Mouse (Mus musculus) 416B (cell line): ENCODE results near the gene Ccng2.
A peak's percentile ranks its signal among the peaks of the same experiment; 100 is the strongest.

Experiments
- DNase-seq: peaks from one replicate; pipeline ENCODE4 v3.0.0; 2011; ENCODE audit warnings: low read depth

Gene Ccng2

DNA sequence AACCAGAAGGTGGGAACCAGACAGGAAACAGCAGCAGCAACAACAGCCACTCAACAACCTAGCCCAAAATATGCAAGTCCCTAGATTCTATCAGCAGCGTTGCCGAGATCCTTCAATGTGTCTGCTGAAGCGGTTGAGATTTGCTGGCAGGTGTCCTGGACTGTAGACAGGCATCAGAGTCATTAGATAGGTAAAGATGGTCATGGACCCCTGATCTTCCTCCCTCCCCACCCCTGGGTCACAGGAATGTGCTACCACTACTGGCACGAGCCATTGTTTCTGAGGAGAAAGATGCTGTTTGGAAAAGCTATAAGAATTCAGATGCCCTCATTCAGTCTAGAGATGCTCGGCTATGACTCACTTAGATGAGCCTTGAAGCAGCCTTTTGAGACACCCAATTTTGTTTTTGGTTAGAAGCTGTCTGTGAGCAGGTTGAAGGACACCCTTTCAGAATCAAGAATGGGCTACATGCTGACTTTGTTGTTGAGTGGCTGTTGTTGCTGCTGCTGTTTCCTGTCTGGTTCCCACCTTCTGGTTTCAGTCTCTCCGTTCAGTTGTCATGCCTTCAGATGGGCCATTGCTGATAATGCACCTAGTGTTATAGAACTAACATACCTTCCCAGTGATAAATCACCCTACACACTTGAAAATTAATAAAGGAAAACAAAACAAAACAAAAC is 3.5 kb upstream of the Ccng2 start:
- DNase-seq: no peak

DNA sequence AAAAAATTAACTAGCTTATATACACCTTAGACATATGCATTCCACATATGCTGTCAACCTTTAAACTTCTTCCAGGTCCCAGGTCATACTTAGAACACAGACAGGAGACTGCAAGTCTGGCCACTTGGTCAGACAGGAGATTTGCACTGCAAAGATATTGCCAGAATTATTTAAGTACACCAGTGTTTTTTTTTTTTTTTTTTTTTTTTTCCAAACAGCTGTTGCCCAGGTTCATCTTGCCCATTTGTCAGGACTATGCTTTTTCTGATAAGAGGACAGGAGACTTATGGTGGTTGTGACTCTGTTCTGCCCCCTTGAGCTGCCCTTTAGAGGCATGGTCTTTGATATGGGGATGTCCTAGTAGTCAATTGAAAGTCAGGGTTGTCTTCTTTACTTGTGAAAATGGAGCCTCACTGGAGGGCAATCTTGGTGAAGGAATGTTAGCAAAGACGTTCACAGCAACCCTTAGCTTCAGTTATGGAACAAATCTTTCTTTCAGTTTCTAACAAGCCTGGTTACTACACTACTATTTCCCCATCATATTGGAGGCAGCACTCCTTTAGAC is 2.8 kb upstream of the Ccng2 start:
- DNase-seq: no peak

DNA sequence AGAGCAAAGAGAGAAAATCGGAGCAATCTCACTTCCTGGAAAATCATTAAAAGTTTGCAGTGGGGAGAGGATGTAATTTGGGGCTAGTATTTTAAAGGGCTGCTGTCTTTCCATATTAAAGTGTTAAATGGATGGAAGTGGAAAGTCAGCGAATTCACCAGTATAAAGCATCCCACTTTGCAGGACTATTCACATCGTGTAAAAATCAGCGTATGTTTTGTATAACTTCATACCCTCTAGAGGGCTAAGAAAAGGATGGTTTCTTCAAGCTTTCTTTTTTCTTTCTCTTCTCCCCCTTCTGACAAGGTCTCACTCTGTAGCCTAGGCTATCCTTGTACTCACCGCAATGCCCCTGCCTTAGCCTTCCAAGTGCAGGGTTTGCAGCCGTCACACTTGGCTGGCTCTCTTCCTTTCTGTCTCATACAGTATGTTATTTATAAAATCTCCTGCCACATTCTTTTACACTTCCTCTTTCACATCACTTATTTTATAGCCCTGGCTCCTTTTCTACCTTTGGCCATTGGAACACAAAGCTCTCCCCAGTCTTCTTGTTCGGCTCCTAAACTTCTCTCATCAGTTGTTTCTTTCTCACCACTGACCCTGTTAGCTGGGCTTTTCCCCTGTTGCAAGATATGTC is 1.8 kb upstream of the Ccng2 start:
- DNase-seq: peak; percentile 36

DNA sequence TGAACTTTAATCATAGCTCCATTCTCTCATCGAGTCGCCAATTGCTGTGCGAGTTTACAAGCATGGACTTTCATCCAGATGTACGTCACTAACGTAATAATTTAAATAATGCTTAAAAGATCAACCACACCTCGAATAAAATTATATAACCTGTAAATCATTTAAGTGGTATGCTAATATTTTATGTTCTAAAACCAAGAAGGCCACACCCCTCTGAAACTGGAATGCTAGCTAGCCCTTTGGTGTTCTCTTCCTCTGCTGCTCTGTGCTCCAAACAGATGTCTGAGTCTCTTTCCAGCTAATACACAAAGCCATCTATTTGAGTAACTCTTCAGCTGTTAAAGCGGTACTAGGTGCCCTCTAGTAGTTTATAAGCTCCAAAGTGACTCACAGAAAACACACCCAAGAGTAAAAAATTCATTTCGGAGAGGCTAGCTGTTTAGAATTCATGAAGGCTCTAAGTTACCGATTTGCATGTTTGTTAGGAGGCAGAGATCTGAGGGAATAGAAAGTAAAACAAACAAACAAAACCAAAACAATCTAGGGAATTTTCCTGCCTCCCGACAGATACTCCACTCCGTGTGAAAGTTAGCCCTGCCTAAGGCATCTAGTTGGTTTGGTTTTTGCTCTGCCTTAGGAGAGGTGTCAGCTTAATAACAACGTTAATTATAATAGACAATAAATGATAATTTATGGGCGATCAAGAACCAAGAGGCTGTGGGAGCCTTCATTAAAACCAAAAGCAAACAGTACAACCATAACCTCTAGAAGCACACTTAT is 1.1 kb upstream of the Ccng2 start:
- DNase-seq: peak; percentile 70

DNA sequence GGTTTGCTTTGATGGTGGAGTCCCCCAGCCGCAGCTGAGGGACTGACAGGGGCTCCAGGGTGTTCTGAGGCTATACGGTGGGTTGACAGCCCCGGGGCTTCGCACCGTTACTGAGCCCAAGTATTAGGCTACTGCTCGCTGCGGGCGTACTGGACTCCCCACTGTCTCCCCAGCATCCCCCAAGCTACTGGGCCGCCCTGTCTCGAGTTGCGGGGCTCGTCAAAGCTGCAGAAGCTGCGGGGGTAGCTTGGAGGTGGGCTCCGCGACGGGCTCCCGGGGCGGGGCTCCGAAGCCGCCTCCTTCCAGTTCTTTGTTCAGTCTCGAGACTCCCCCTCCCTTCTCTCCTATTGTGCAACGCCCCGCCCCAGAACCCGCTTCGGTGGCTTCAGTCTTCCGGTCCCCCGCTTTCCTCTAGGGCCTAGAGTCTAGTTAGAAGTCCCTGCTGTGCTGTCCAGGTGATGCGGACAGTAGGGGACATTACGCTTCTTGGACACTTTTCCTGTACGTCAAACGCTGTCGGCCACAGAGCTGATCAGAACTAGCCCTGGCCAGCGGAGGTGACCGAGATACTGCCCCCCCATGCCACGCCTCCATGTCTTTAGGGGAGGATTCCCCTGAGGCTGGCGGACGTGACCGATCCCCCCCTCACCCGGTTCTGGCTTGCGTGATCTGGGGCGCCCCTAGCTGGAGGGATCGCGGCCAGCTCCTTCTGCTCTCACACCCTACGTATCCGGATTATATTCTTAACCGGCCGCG is 972 bp downstream of the Ccng2 start:
- peak; percentile 95 for DNase-seq

DNA sequence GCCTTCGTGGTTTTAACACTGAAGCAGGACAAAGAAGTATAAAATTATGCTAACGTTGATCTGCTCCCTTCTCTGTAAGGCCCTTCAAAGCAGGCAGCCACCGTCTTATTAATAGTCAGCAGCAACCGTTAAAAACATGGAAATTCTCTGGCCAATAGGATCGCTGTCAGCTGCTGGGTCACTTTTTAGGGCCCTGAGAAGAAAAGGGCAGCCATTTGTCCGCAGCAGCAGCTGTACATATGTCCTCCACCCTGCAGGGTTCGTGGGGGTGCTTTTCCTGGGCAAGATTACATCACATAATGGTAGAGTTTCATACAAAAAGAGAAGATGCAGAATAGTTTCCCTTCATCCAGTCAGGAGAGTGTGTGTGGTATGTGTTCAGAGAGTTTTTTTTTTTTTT is 3.0 kb downstream of the Ccng2 start:
- no peak for DNase-seq

DNA sequence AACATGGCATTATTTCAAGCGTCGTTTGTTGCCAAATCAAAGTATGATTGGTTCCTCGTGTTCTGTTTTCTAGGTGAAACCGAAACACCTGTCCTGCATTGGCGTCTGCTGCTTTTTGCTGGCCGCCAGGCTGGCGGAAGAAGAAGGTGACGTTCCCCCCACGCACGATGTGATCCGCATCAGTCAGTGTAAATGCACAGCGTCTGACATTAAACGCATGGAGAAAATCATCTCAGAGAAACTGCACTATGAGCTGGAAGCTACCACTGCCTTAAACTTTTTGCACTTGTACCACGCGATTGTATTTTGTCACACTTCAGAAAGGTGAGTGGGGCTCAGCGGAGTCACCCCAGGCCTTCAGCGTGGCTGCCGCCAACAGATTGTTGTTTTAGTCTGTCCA is 3.7 kb downstream of the Ccng2 start:
- DNase-seq: no peak

DNA sequence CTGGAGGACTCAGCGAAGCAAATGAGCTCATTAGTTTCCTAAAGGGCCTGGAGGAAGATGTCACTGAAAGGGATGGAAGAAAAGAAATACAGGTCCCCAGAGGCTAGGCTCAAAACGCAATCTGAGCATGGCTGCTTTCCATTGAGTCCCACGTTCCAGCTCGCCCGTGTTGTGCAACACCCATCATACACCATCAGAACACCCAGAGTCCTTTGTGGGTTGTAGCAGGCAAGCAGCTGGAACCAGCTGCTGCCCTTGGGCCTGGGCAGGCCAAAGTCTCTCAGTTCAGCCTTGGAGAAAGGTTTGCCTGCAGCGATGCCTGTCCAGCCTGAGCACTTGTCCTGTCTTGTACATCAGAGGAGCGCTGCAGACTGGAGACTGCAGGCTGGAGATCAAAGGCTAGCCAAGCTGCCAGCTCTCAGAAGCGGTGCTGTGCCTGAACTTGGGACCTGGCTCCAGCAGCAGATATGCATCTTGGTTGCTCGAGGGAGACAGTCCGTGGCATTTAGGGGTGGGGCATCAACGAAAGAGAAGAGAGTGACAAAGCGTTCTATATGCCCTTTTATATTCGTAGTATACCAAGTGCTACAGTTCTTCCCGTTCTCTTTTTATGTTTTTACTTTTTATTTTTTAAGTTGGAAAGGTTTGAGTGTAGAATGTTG is 15.5 kb downstream of the Ccng2 start:
- no peak for DNase-seq

DNA sequence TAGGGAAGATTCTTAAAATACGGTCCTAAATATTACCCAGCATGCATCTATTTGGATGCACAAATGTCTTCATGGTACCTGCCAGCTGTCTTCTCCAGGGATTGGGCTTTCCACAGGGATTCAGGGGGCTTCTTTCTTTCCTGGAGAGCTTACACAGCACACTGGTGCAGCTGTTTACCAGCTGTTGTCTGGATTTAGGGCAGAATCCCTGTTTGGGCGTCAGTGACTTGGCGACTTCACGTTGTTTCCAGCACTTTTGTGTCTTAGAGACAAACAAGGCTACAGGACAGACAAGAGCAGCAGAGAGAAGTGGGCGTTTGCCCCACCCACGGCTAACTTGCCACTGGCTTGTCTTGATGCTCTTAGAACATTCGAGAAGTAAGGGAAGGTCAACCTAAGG is 16.1 kb downstream of the Ccng2 start:
- no peak for DNase-seq

DNA sequence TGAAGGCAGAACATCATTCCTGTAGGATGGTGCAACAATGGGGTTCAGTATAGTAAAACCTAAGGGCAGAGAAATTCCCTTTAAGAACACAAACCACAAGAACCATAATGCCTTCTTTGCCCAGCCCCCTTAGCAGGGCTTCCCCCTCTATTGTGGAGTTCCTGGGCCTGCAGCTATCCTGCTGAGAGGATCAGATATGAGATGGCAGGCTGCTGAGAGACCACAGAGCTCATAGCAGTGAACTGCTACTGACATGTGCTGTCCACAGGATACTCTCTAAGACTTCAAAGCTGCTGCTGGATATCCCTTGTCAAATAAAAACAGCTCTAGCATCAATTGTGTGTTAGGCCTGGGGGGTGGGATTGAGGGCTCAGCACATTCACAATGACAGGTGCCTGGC is 21.5 kb downstream of the Ccng2 start:
- no peak for DNase-seq

DNA sequence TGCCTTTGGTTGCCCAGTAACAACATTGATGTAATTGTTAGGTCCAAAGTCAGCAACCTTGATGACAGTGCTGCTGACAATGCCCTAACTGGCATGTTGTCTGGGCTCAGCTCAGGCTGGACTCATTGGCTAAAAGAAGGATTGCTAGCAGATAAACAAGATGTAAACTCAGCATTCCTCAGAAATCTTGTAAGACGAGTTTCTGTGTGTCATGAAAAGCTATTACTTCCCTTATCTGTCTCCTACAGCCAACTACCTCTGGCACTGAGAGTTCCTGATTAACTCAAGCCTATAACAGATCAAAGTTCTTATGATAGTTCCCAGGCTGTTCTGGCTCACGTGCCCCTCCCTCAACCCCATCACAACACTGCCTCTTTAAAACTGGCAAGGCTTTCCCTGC is 23.2 kb downstream of the Ccng2 start:
- DNase-seq: no peak

DNA sequence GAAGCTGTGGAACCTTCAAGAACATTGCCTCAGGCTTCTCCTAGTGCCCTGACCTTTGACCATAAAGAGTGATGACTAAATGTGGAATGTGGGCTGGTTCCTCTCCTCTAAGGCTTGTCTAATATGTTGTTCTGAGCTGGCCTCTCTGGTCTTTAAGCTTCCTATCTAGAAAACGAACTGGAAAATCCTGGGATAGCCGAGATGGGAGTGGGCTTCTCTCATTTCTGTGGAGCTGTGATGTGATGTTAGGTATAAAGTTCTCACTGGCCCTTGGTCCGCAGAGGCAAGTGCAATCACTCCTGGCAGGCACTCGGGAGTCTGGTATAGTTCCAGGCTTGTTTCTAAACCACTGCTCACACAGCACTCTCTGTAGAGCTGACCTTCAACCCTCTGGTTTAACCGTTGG is 29.3 kb downstream of the Ccng2 start:
- no peak for DNase-seq

DNA sequence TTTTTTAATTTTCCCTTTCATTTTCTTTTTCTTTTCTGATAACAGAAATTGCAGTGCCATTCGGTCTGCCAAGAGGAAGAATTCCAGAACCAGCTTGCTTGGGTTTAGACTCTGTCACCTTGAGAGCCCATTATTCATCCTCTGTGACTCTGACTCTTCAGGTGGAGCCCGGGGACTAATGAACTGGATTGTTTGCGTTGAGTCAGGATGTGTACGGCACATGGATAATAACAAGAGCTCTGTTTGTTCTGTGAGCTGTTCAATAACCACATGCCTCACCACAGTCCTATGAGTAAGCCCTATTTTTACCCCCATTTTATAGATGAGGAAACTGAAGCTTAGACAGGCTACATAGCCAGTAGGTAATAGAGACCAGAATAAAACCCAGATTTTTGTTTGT is 29.7 kb downstream of the Ccng2 start:
- peak; percentile 49 for DNase-seq

DNA sequence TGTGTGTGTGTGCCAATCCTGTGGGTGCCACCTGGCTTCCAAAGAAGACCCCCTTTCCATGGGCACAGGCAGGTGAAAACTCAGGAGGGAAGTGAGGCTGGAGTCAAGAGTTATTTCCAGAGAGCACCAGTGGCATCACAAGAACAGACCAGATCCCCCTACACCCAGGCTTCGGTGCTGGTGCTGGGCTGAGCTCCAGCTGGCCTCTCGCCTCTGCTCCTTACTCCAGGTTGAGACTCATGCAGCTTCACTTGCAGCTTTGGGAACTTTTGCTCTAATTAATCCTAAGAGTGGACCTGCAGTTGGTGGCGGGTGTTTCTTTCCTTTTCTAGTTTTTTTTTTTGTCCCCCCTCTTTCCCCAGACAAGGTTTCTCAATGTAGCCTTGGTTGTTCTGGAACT is 30.3 kb downstream of the Ccng2 start:
- DNase-seq: no peak

DNA sequence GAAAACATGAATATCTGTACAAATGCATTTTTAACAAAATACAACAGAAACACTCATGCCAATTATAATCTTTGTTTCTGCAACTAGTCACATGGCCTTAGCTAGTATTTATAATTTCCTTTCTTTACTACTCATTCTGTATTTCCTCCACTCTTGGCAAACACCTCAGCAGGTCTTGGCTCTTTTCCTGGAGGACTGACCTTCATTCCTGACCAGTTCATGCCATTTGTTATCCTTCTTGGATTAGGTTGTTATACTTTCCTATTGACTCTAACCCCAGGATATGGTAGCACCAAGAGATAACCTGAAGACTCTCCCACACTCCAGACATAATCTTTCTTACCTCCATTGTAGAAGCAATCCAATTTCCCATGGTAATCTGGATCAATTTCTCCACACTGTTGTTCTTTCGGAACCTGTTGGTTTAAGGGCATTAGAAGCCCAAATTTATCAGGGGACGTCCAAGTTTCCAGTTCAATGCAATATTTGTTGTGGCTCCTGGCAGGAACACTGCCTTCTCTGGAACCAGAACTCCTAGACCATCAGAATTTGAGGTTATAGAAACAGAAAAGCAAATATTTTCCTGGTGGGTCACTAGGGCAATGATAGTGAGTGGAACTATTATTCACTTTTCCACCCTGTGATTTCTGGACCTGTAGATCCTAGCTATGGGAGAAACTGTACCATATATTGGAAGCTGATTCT is 38.2 kb downstream of the Ccng2 start:
- DNase-seq: no peak

DNA sequence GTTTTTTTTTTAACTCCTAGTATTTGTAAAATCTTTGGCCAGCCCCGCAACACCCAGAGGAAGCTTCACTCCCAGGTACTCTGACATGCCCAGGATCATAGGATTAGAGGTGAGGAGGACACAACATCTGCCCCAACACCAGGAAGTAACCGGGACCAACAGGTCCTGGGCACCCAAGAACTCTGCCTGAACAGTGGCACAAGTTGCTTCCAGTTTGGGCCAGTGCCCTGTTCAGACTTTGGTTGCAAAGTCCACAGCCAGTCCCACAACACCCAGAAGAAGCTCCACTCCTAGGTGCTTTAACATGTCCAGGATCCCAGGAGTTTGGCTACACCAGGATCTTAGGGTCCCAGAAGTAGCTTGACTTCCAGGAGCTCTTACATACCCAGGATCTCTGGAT is 41.9 kb downstream of the Ccng2 start:
- no peak for DNase-seq

DNA sequence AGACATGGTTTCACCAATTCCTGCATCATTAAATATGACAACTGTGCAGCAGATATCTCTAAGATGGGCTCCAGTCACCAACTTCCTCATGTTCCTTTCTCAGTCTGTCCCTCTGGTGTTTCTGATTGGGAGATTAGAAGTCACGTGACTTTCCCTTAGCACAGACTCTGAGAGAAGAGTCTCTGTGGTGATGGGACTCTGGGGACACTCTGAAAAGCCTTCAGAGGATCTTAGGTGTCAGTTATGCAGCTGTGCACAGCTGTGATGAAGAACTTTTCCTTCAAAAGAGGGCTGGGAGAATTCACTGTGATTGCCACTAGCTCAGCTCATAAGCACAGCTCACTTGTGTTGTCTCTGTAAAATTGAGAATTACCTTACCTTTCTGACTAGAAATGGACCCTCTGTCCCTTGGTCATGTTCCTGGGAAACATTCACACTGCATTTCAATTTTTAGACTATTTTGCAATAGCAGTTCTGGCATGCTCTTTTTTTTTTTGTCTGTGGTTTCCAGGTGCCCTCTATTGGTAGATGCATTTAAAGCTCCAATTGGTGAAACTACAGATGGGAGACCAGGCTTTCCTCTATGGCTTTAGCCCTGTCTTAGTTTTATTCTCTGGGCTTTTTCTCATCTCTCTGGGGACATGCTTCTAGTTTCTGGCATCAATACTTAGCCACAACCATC is 56.4 kb downstream of the Ccng2 start:
- DNase-seq: peak; percentile 77
